Mouse (Mus musculus): ENCODE measurements around the gene Irf5. TPM values are rescaled to one million over a fixed set of nuclear protein-coding genes. Genes with fewer than 3 reads are reported as not detected.

Irf5 gene
- polyA plus RNA-seq (2015; fragmentation: Nextera tagmentation; extraction: Ambion mirVana), result 11.8 and 12.0 TPM in 2 replicates

DNA sequence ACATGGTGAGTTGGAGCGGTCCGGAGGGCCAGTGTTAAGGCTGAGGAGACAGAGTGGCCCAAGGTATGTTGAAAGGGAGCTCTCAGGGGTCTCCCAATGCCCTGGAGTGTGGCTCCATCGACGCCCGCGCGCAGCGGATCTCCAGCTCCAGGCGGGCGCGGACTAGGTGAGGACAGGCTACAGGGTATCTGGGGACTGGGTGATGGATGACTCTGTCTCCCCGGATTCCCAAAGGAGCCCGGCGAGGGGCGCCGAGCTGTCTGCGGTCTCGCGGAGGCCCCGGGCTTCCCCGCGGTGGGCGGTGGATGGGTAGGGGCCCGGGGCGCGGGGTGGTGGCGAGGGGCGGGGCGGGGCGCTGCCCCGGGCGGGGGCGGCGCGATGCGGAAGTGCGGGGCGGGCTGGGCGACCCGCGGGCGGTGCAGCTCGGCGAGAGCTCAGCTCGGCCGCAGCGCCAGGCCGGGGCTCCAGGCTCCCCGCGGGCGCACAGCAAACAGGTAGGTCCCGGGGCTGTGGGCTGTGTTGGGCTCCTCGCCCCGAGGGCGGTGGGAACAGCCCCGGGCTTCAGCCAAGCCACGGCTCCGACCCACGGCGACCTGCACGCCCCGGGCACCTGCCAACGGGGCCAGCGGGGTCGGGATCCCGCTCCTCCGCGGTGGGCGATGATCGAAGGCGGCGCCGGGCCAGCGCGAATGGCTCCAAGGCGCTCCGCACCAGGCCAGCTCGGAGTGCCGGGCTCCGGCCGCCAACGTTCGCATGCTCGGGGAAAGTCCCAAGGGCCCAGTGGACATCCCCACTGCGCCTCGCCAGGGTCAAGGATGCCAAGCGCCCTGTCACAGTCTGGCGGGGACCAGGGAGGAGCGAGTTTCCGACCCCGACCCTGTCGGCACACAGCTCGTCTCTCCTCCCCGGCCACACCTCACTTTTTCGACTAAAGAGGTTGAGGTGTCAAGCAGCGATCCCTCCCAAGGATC, at the start of gene Irf5:
Gene Irf5, plus strand, starts transcription at position 345 of the 971 bp plus-strand sequence.
- 2% methylated on average over 76 of the region's 96 CpGs for WGBS (ENCODE audit: insufficient replicate concordance)
- H3K4me2 ChIP-seq (ENCODE audit: low read depth, low read length), result peak within 1 kb of the TSS; percentile 93
- H3K27ac ChIP-seq (ENCODE audit: low read depth), result peak within 1 kb of the TSS; percentile 67
- no peak for TF ChIP-seq EP300 (IDR thresholded peaks at IDR 0.05; ENCODE audit: low read depth)
- no peaks in the 10 kb centered on the region for H3K36me3 ChIP-seq (replicated peaks; ENCODE audit: insufficient read depth, low read length)
- DNase-seq (peak; percentile 48), ATAC-seq (peak; percentile 28)
- H3K27me3 ChIP-seq (ENCODE audit: insufficient read depth, low read length), result peaks cover 34% of the 10 kb centered on the region
- no peaks in the 10 kb centered on the region for H3K9me3 ChIP-seq (ENCODE audit: low read length)
- H3K9ac ChIP-seq (replicated peaks), result peak within 1 kb of the TSS; percentile 69
- H3K4me3 ChIP-seq (ENCODE audit: low read depth, low read length), result peak within 1 kb of the TSS; percentile 64
- peaks cover 29% of the 10 kb centered on the region for H3K4me1 ChIP-seq (ENCODE audit: insufficient read depth)

DNA sequence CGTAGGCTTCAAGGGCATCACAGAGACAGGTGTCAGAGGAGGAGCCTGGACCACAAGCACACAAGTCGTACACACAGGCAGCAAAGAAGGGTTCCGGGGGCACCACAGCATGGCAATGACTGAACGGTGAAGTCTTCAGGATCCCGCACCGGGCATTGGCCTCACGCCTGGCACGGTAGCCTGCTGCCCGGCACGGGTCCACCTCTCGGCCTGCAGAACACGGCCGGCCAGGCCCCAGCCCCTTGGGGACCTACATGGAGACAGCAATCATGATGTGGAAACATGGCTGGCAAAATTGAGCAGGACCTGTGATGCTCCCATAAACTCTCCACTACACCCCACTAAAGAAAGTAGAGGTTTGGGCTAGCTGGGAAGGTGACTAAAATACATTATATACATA, 43.7 kb upstream of the Irf5 start:
- ATAC-seq, result no peak
- H3K27ac ChIP-seq (ENCODE audit: low read depth), result no peak overlapping the region
- no peak for DNase-seq
- H3K27me3 ChIP-seq (ENCODE audit: insufficient read depth, low read length), result no peaks in the 10 kb centered on the region
- 85% methylated on average over 13 of the region's 13 CpGs for WGBS (ENCODE audit: insufficient replicate concordance)
- peaks cover 9% of the 10 kb centered on the region for H3K4me1 ChIP-seq (ENCODE audit: insufficient read depth)
- no peak overlapping the region for H3K9ac ChIP-seq (replicated peaks)
- no peaks in the 10 kb centered on the region for H3K9me3 ChIP-seq (ENCODE audit: low read length)
- TF ChIP-seq CTCF (IDR thresholded peaks at IDR 0.05; ENCODE audit: low read depth), result no peak
- TF ChIP-seq EP300 (IDR thresholded peaks at IDR 0.05; ENCODE audit: low read depth), result no peak
- H3K36me3 ChIP-seq (replicated peaks; ENCODE audit: insufficient read depth, low read length), result no peaks in the 10 kb centered on the region
- H3K4me2 ChIP-seq (ENCODE audit: low read depth, low read length), result no peak overlapping the region
- no peak overlapping the region for H3K4me3 ChIP-seq (ENCODE audit: low read depth, low read length)

GRCm38 (mm10) chr6:29484716-29485559, 41.5 kb upstream of the Irf5 start:
- H3K9me3 ChIP-seq (ENCODE audit: low read length), result no peaks in the 10 kb centered on the region
- H3K4me1 ChIP-seq (ENCODE audit: insufficient read depth), result peaks cover 9% of the 10 kb centered on the region
- H3K27me3 ChIP-seq (ENCODE audit: insufficient read depth, low read length), result no peaks in the 10 kb centered on the region
- H3K27ac ChIP-seq (ENCODE audit: low read depth), result no peak overlapping the region
- peak overlapping the region; percentile 55 for H3K4me3 ChIP-seq (ENCODE audit: low read depth, low read length)
- WGBS (ENCODE audit: insufficient replicate concordance), result 5% methylated on average over 26 of the region's 26 CpGs
- H3K9ac ChIP-seq (replicated peaks), result peak overlapping the region; percentile 53
- DNase-seq, result peak; percentile 81
- no peaks in the 10 kb centered on the region for H3K36me3 ChIP-seq (replicated peaks; ENCODE audit: insufficient read depth, low read length)
- peak; percentile 92 for ATAC-seq
- peak; percentile 93 for TF ChIP-seq CTCF (IDR thresholded peaks at IDR 0.05; ENCODE audit: low read depth)
- no peak for TF ChIP-seq EP300 (IDR thresholded peaks at IDR 0.05; ENCODE audit: low read depth)
- H3K4me2 ChIP-seq (ENCODE audit: low read depth, low read length), result peak overlapping the region; percentile 86

- H3K4me3 ChIP-seq (ENCODE audit: low read depth, low read length), result no peak overlapping the region
- TF ChIP-seq EP300 (IDR thresholded peaks at IDR 0.05; ENCODE audit: low read depth) (no peak), CTCF (IDR thresholded peaks at IDR 0.05; ENCODE audit: low read depth) (no peak)
- ATAC-seq, result no peak
- 39% methylated on average over 2 of the region's 2 CpGs for WGBS (ENCODE audit: insufficient replicate concordance)
- H3K36me3 ChIP-seq (replicated peaks; ENCODE audit: insufficient read depth, low read length), result no peaks in the 10 kb centered on the region
- DNase-seq, result no peak
- no peaks in the 10 kb centered on the region for H3K27me3 ChIP-seq (ENCODE audit: insufficient read depth, low read length)
- no peak overlapping the region for H3K27ac ChIP-seq (ENCODE audit: low read depth)
- H3K4me1 ChIP-seq (ENCODE audit: insufficient read depth), result peaks cover 9% of the 10 kb centered on the region
- no peak overlapping the region for H3K9ac ChIP-seq (replicated peaks)
- H3K4me2 ChIP-seq (ENCODE audit: low read depth, low read length), result no peak overlapping the region
- no peaks in the 10 kb centered on the region for H3K9me3 ChIP-seq (ENCODE audit: low read length)
These were observed 40.5 kb upstream of the Irf5 start for GRCm38 (mm10) chr6:29485951-29486350.

DNA sequence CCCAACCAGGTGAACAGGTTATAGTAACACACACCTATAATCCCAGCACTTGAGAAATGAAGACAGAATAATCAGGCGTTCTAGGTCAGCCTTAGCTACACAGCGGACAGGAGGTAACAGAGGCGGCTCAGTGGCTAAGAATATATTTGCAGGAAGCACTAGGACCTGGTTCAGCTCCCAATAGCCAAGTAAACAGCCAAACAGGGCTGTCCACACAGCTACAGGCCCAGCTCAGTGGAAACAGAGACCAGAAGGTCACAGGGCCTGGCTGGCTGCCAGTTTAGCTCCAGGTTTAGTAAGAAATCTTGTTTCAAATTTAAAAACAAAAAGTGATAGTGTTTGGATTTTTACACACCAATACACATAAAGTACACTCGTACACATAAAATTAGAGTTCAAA, 32.3 kb upstream of the Irf5 start:
- H3K36me3 ChIP-seq (replicated peaks; ENCODE audit: insufficient read depth, low read length), result no peaks in the 10 kb centered on the region
- H3K27ac ChIP-seq (ENCODE audit: low read depth), result no peak overlapping the region
- no peaks in the 10 kb centered on the region for H3K9me3 ChIP-seq (ENCODE audit: low read length)
- ATAC-seq, result peak; percentile 86
- no peak overlapping the region for H3K4me2 ChIP-seq (ENCODE audit: low read depth, low read length)
- H3K4me1 ChIP-seq (ENCODE audit: insufficient read depth), result no peaks in the 10 kb centered on the region
- peak; percentile 70 for DNase-seq
- H3K27me3 ChIP-seq (ENCODE audit: insufficient read depth, low read length), result peaks cover 12% of the 10 kb centered on the region
- no peak for TF ChIP-seq CTCF (IDR thresholded peaks at IDR 0.05; ENCODE audit: low read depth)
- no peak for TF ChIP-seq EP300 (IDR thresholded peaks at IDR 0.05; ENCODE audit: low read depth)
- H3K9ac ChIP-seq (replicated peaks), result no peak overlapping the region
- WGBS (ENCODE audit: insufficient replicate concordance), result 40% methylated on average over 4 of the region's 4 CpGs
- H3K4me3 ChIP-seq (ENCODE audit: low read depth, low read length), result no peak overlapping the region

DNA sequence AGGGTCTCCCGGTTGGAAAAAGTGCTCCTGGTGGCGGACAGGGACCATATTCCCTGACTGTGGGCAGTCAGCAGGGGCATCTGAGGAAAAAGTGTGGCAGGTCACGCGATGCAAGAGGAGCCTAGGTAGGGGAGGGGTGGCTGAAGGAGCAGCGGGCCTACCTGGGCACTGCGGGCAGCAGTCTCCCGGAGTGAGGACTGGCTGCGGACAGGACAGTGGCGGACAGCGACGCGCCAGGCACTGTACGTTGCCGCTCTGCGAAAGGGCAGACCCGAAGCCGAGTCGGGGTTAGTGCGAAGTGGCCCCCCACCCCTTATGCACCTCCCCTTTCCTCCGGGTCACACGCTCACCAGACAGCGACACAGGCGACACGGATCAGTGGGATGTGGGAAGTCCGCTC, 30.2 kb upstream of the Irf5 start:
- peaks cover 12% of the 10 kb centered on the region for H3K27me3 ChIP-seq (ENCODE audit: insufficient read depth, low read length)
- no peak for DNase-seq
- WGBS (ENCODE audit: insufficient replicate concordance), result 35% methylated on average over 22 of the region's 25 CpGs
- no peak overlapping the region for H3K4me3 ChIP-seq (ENCODE audit: low read depth, low read length)
- H3K9ac ChIP-seq (replicated peaks), result no peak overlapping the region
- no peaks in the 10 kb centered on the region for H3K36me3 ChIP-seq (replicated peaks; ENCODE audit: insufficient read depth, low read length)
- no peak for ATAC-seq
- H3K4me2 ChIP-seq (ENCODE audit: low read depth, low read length), result no peak overlapping the region
- no peaks in the 10 kb centered on the region for H3K9me3 ChIP-seq (ENCODE audit: low read length)
- no peak overlapping the region for H3K27ac ChIP-seq (ENCODE audit: low read depth)
- H3K4me1 ChIP-seq (ENCODE audit: insufficient read depth), result no peaks in the 10 kb centered on the region
- TF ChIP-seq CTCF (IDR thresholded peaks at IDR 0.05; ENCODE audit: low read depth) (no peak), EP300 (IDR thresholded peaks at IDR 0.05; ENCODE audit: low read depth) (no peak)
